Mouse (Mus musculus): ENCODE results near the gene Lama4.

- TF ChIP-seq CTCF (IDR thresholded peaks at IDR 0.05; ENCODE audit: low read depth, low read length) (no peak), POLR2A (IDR thresholded peaks at IDR 0.05; ENCODE audit: borderline replicate concordance, low read depth, low read length) (no peak)
These were observed 63.1 kb downstream of the Lama4 start for GRCm38 (mm10) chr10:39028403-39028802.
